Mouse (Mus musculus): ENCODE measurements around the gene Wnt7b. TPM values are rescaled to one million over a fixed set of nuclear protein-coding genes. Genes with fewer than 3 reads are reported as not detected.

Wnt7b gene
- total RNA-seq, 2 experiments from 2014 or later = not detected

DNA sequence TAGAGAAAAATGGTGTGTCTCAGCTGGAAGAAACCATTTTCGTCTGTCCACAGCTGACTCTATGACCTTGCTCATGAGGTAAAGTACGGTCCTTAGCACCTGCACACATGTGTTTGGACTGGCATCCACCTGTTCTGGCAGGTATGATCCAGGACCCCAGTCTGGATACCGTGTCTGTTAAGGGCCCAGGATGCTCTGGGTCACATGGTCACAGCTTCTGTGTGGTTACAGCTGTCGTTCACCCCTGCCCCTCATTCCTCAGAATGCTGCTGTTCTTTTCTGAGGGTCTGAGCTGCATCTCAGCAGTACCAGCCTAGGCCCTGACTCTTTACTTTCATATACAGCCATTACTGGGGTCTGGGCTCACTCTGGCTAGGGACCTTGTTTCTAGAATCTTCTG, 18.9 kb upstream of the Wnt7b start:
- no peak for DNase-seq

DNA sequence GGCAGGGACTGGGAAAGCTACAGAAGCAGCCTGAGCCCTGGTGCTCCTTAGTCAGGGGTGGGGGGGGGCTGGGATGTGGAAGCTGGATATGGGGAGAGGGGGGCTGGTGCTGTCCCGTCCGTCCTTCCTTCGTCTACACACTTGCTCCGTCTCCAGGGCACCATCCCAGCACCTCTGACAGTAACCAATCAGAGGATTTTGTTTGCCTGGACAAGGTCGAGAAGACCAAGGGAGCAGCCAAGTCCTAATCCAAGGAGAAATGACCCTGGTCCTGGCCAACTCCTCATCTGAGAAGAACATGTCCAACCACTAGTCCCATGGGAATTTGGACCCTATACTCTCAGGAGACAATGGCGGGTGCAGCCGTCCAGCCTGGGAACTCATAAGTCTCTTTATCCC, 18.4 kb upstream of the Wnt7b start:
- no peak for DNase-seq

DNA sequence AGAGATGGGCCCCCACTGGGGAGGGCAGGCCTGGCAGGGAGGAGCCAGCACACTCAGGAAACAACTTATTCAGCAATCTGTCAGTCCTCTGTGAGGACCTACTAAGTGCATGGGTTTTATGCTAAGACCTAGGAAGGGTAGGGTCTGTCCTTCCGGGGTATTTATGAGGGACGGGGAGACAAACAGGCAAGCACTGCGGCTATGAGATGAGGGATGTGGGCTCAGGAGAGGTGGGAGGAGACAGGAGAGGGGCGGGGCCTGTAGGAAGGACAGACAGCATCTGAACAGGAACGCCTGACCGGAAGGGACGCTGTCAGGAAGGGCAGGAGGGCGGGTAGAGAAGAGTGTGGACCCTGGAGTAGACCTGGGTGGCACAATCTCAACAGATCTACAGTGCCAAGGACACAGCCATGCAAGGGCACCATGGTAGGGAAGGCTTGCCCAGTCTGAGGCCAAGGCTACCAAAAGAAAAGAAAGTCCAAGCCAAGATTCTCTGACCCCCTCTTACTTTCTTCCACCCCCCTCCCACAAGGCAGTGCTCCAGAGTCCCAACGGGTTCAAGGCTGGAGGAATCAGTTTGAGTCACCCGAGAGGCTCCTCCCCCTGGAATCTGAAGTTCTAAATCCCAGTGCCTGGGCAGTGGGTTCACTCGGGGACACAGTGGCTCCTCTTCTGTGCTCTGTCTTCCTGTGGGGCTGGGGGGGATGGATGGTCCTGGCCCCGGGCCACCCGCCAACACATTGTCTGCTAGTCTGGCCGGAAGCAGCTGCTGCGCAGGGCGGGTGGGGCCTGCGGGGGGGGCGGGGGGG, 17.8 kb upstream of the Wnt7b start:
- peak; percentile 94 for DNase-seq

DNA sequence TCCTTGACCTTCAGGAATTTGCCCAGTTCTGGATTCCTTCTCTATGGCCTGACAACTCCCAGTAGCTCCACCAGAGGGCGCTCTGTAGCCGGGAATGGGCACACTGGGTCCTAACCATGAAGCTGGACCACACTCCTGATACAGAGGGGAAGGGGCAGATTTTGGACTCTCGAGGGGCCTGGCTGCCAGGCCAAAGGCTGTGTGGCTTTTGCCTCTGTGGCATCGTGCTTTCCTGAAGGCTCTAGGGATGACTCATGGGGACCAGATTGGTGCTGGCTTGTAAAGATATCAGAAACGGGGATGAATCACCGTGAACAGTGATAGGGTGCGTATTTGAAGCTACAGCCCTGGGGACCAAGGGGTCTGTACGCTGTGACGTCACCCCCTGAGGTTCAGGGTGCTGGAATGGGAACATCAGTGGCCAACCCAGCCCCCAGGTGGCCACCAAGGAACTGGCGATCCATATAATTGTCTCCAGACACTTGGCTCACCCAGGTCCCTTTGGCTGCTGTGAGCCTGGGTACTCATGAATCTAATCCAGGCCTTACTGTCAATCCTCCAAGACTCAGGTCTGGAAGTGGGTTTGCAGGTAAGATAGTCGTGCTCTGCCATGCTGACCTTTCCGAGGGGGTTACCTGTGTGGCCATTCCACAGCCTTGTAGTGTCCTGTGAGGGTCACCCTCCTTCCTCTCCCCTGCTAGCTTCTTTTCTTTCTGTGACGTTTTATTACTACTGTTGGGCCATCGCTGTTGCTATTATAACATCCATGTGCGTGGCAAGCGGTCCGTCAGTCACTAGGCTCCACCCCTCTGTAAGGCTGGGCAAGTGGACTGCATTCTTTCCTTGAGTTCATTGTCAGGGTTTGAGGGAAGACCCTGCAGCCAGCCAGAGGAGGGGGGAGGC, 17.0 kb upstream of the Wnt7b start:
- DNase-seq = peak; percentile 70

DNA sequence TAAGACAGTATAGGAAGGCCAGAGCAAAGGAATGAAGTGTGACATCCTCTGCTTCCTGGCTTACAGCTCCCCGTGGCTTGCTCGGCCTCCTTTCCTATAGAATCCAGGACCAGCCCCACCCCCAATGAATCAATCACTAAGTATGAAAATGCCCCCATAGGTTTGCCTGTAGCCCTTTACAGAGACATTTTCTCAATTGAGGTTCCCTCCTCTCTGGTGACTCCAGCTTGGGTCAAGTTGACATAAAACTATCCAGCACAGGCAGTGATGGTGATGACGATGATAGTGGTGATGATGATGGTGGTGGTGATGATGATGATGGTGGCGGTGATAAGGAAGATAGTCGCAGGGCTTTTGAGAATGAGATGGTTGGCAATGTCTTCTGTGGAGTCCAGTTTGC, 16.2 kb upstream of the Wnt7b start:
- DNase-seq = no peak

DNA sequence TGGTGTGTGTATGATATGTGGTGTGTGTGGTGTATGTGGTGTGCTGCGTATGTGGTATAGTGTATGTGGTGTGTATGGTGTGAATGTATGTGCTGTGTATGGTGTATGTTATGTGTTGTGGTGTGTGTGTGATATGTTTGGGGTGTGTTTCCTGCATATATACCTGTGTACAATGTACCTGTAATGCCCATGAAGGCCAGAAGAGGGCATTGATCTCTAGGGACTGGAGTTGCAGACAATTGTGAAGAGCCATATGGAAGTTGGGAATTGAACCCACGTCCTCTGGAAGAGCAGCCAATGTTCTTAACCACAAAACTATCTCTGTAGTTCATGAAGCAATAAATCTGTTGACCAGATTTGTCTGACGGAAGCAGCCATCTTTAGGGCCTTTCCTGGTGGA, 15.1 kb upstream of the Wnt7b start:
- no peak for DNase-seq

DNA sequence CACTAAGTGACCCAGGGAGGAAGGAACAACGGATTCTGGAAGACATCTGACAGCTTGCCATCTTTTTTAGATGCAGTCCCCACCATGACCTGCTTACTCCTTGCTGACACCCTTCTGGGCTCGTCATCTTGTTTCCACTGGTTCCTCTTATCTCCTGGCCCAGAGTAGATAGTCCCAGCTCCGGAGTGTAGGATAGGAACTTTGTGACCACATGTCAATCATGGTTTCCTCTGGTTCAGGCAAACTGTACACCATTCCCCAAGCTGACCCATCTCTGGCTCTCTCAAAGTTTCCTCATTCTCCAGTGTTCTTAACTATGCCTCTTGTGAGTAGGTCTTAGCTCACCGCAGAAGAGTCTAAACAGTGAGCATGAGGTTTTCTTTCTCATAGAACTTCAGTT, 10.4 kb upstream of the Wnt7b start:
- DNase-seq = no peak

DNA sequence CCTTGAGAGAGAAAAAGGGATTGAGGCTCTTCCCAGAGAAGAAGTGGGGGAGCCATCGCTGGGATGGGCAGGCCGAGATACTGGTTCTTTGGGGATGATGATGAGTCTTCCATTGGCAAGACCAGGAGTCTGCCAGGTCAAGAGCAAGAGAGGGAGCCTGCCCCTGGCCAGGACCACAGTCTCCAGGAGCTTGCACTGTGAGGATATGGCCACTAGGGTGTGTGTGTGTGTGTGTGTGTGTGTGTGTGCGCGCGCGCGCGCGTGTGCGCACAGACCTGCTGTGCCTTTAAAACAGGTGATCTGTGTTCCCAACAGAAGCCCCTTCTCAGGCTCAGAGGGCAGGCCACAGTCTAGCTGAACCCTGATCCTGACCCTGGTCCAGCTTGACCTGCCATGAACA, 8.6 kb upstream of the Wnt7b start:
- DNase-seq = no peak

DNA sequence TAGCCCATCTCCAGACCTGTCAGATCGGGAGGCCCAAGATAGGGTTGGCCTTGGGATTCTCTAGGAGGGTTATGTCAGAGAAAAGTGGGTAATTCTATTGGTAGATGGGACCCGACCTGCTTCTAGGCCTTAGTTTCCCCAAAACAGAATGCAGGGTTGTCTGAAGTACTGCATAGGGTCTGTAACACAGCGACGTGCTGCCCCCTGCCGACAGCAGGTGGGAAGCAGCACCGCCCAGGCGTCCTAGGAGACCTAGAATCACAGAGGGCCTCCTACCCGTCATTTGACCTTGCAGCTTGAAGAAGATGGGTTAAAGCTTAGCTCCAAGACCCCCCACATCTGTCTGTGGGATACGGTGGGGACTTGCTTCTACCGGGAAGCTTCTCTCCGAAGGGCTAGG, 1.2 kb upstream of the Wnt7b start:
- DNase-seq = peak; percentile 43

DNA sequence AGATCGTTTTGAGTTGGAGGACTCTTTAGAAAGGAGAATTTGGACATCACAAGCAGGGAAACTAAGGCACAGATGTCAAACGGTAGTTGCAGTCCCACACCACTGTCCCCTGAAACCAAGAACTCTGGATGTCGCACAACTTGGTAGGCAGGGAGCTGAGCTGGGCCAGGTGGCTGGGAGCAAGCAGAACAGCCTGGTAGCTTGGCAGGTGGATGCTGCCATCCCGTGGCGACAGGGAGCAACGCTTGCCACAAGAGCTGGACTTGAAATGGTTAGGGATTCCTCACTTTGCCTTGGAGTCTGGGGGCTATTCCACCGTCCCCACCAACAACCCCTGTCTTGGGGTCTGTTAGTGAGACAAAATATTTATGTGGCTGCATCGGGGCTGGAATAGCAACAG, 751 bp upstream of the Wnt7b start:
- peak; percentile 61 for DNase-seq

DNA sequence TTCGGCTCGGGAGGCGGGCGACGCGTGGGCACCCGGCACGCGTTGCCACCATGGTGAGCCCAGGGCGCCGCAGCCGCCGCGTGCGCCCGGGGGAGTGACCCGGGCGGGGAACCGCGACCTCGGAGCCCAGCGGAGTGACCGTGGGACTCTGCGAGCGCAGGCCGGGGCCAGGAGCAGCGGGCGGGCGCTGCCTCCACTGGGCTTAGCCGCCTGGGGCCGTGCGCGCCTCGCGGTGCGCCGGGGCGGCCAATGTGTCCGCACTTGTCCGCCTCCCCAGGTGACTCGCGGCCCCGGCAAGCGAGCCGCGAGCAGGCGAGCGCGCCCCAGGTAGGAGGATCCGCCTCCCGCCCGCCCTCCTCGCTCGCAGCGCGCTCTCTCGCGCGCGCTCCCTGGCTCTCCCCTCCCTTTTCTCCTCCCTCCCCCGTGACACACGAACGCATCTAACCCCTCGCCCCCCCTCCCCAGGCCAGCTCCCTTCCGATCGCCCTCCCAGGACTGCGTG, 659 bp downstream of the Wnt7b start:
- no peak for DNase-seq

DNA sequence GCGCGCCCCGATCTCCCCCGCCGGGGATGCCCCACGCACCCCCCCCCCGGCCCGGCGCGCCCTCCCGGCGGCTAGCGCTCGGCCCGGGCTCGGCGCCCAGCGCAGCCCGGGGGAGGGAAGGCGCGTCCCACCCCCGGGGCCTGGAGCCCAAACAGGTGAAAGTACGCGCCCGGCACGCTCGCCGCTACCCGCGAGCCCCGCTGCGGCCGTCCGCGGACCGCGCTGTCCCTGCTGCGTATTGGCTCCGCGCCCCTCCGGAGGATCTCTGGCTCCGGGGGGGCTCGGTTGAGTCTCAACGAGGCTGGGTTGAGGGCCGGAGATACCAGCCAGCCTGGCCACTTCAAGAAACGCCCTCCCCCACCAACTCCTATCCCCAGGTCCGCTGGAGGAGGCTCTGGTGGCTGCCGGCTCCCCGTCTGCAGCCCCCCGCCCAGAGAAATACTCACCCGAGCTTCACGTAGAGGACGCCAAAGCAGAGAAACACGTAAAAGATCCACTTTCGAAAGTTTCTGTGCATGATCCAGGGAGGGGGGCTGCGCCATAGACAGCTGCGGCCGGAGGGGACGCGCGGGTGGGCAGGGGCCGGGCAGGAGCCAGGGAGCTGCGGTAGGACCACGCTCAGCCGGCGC, 1.2 kb downstream of the Wnt7b start:
- DNase-seq = no peak

DNA sequence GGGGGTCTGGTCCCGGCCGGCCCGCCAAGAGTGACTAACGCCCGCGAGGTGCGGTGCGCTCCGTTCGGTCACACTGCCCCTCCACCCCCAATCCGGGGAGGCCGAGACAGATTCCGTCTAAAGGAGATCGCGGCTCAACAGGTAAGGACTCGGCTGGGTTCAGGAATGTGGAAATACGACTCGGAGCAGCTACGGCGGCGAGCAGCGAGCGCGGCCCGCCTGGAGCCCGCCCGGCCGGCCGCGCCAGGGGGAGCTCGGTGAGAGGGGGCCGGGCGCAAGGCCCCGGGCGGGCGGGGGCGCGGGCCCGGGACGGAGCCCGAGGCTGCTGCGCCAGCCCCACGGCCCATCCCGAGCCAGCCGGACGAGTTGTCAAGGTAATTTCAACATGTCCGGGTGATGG, 1.8 kb downstream of the Wnt7b start:
- DNase-seq = no peak

DNA sequence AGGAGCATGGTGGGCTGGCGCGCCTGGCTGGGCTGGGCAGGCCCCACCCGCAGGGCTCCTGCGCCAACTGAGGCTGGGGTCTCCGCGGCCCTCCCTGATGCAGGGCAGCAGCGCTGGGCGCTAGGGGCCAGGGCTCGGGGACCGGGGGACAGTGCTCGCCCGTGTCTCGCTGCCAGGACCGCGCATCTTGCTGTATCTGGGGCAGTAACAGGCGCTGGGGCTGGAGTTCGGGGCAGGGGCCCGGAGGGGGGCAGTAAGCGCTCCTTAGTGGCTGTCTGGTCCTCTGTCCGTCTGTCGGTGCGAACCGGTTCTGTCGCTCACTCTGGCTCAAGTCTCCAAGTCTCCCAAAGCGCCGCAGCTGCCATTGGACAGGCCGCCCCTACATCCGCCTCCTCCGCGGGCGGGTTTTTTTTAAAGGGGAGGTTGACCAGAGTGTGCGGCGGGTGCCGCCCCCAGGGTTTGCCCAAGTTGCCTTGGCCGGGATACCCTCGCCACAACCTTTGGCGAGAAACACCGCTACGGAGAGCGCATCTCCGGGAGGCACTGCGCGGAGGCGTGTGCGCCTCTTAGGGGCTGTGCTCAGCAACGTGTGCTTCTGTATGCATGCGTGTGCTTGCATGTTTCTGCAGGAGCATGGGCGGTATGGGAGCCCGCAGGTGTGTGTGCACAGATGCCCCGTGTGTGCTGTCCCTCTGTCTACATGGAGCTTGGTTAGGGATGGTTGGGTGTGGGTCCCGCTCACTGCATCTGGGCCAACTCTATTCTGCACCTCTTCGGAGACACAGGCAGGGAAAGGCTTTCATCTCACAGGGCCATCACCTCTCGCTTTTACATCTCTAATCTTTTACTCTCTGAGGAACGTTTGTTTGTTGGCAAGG, 4.5 kb downstream of the Wnt7b start:
- no peak for DNase-seq

DNA sequence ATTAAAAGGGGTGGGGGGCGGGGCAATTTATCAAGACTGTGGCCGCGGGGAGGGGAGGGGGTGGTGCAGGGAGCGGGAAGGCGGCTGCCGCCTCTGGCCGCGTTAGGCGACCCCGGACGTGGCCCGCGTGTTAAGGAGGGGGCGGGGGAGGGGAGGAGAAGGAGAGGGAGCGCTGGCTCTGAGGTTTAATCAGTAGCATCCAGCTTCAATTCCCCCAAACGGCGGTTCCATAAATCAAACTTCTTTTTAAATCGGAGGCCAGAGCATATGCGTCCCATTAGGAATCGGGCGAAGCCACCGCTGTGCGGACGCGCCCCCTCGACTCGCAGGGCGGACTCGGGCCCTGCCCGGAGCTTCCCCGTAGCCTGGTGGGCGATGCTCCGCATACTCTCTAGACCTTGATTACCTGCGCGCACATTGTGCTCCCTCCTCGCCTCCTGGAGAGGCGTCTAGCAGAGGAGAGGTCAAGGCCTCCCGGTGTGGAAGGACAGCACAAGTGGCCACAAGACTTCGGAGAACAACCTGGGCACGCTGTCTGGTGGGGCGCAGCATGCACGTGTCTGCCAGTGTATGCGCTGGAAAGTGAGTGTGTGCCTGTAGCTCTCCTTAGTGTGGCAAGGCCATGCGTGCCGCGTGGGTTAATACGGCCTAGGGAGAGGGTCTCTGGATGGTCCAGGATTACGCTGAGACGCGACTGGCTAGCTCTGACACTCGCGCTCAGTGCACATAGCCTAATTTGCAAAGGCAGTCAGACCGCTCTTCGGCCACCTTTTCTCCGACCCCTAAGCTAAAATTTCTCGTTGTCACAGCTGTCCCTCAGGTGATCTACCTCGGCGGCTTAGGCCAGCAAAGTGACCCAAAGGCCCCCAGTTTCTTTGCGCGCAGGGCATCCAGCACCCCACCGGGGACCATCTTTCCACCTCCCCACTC, 5.5 kb downstream of the Wnt7b start:
- DNase-seq = no peak

DNA sequence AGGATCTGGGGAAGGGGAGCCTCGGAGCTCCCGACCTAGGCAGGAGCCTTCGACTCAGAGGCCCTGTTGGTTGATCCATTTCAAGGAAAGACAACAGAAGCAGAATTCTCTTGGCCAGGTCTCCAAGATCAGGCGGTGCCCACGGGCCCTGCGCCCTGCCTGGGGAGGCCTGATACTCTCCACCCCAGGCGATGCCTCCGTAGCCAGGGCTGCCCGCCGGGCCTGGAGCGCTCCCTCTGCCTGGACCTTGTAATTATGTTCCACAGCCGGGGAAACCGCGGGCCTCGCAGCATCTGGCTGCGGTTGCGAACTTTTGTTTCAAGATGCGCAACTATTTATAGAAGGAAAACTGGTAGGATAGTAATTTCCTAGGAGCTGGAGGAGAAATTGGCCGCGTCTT, 6.2 kb downstream of the Wnt7b start:
- no peak for DNase-seq

DNA sequence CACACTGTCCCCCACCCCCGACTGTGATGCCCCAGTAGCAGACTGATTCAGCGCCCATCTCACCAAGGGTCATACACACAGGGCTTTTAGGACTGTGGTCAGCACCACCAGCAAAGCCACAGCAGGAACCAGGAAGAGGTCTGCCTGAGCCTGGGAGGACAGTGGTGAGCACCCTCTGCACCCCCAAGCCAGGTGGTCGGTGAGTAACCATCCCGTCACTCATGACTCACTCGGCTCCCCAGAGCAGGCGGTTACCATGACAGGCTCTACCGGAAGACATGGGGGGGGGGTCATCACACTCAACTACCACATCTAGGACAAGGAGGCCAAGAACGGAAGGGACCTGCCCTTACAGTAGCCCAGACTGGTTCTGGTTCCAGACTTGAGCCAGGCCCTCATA, 7.7 kb downstream of the Wnt7b start:
- DNase-seq = no peak

DNA sequence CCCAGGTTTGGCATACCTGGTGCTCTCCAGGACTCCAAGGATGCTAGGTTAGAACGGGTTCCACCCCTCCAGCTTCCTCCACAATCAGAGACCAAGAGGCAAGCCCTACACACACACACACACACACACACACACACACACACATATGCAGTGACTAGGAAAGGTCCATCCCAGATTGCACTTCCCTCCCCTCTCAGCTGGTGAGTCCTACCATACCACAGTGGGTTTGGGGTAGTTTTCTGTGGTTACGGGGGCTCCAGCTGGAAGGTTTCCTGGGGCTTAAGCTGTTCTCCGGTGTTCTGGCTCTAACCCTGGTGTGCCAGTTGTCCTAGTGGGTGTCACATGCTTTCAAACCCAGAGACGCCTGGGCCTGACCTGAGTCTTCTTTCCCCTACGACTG, 8.2 kb downstream of the Wnt7b start:
- no peak for DNase-seq

DNA sequence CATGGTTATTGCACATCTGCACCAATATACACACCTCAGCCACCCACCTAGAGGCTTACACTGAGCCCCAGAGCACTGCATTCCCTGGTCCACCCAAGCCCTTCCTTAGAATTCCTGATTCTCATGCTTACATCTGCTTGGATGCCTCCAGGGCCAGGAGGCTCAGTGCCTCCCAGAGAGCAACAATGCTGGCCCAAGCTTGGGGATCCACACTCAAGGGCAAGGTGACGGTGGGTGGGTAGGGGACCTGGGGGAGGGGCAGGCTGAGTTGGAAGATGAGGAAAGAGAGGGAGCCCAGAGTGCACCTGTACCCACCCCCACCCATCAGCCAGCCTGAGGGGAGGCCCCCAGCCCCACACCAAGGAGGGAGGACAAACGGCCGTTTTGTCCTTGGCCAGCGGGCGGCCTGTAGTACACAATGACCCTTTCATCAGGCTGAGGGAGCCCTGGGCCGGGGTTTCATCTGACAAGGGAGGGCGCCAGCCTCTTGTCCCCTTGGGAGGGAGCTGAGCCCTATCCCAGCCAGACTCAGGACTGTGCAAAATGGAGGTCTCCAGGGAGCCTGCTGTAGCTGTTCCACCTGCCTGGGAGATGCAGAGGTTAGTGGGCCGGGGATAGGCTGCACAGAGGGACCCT, 9.5 kb downstream of the Wnt7b start:
- DNase-seq = no peak
